Mouse (Mus musculus) midbrain, embryonic 16.5 days (tissue): ENCODE results near the gene Ippk. TPM values are rescaled to one million over a fixed set of nuclear protein-coding genes. Genes with fewer than 3 reads are reported as not detected.
A peak's percentile ranks its signal among the peaks of the same experiment; 100 is the strongest.

Experiments used
- ATAC-seq: fragments of 200-750 bp; cut with Nextera tagmentation; 2 replicates; pipeline ENCODE4 v1.8.0; 2017; ENCODE audit warnings: moderate TSS enrichment
- H3K27ac ChIP-seq: fragments of 300-500 bp; sonication (generic); 2 replicates; pipeline ENCODE4 v1.5.1; 2014; ENCODE audit warnings: mild to moderate bottlenecking, low read length, mixed read lengths
- H3K27me3 ChIP-seq: fragments of 300-500 bp; sonication (generic); 2 replicates; pipeline ENCODE4 v1.6.1; 2014; ENCODE audit warnings: low read depth, low read length, mixed read lengths; ENCODE audit not compliant: control insufficient read depth, insufficient read depth
- H3K36me3 ChIP-seq: fragments of 300-500 bp; sonication (generic); 2 replicates; pipeline ENCODE4 v1.6.1; 2014; ENCODE audit warnings: mild to moderate bottlenecking, low read length, moderate library complexity, mixed read lengths; ENCODE audit not compliant: control insufficient read depth, insufficient read depth
- H3K4me1 ChIP-seq: fragments of 300-500 bp; sonication (generic); 2 replicates; pipeline ENCODE4 v1.6.1; 2014; ENCODE audit warnings: mild to moderate bottlenecking, low read length, mixed read lengths; ENCODE audit not compliant: control insufficient read depth, insufficient read depth
- H3K4me2 ChIP-seq: fragments of 300-500 bp; sonication (generic); 2 replicates; pipeline ENCODE4 v1.6.1; 2014; ENCODE audit warnings: mild to moderate bottlenecking, low read length, mixed read lengths
- H3K4me3 ChIP-seq: fragments of 300-500 bp; sonication (generic); 2 replicates; pipeline ENCODE4 v1.5.1; 2014; ENCODE audit warnings: low read depth, mild to moderate bottlenecking, low read length, moderate library complexity, mixed read lengths
- H3K9ac ChIP-seq: fragments of 300-500 bp; sonication (generic); 2 replicates; pipeline ENCODE4 v1.6.1; 2014; ENCODE audit warnings: low read depth, low read length, mixed read lengths
- H3K9me3 ChIP-seq: fragments of 300-500 bp; sonication (generic); replicated peaks from 2 replicates; pipeline ENCODE4 v1.6.1; 2014; ENCODE audit warnings: mild to moderate bottlenecking, low read length, mixed read lengths; ENCODE audit not compliant: control insufficient read depth, poor library complexity, severe bottlenecking
- WGBS: fragments of 180-500 bp; shearing (Covaris S2); extraction: QIAGEN DNeasy Blood & Tissue Kit; methylation state at CpG from one replicate; pipeline ENCODE4 v1.1.7; 2014; 5-methylcytosine and 5-hydroxymethylcytosine counted together
- polyA plus RNA-seq: library from polyadenylated mRNA; unstranded; fragments of >200 nt; fragmentation: Nextera tagmentation; extraction: Ambion mirVana; gene quantifications from 2 replicates; pipeline ENCODE4 v1.2.1, GENCODE M21; 2015

Ippk gene
- polyA plus RNA-seq, 1 experiment from 2014 or later, result 14.1 TPM

GRCm38 (mm10) chr13:49384751-49385463, 36.1 kb upstream of the Ippk start:
- Histone ChIP-seq H3K4me3 (no peak overlapping the region), H3K4me1 (no peaks in the 10 kb centered on the region), H3K27ac (no peak overlapping the region), H3K4me2 (no peak overlapping the region), H3K36me3 (peaks cover 48% of the 10 kb centered on the region), H3K27me3 (no peaks in the 10 kb centered on the region), H3K9ac (no peak overlapping the region), H3K9me3 (no peaks in the 10 kb centered on the region)
- ATAC-seq, result no peak
- 79% methylated on average over 16 of the region's 16 CpGs for WGBS

DNA sequence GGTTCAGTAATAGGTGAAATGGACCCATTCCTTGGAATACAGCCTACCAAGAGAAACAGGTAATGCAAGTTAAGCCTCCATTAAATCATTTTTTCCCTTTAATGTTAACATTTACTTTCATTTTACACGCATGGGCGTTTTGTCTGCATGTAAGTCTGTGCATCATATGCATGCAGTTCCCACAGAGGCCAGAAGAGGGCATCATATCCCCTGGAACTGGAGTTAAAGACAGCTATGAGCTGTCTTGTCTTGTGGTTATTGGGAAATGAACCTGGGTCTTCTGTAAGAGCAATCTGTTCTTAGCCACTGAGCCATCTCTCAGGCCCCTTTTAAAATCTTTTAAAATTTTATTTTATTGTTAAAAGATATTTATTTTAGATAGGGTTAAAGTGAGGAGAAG, 29.7 kb upstream of the Ippk start:
- no peaks in the 10 kb centered on the region for H3K4me1 ChIP-seq
- no peak overlapping the region for H3K4me2 ChIP-seq
- ATAC-seq, result no peak
- no peak overlapping the region for H3K9ac ChIP-seq
- H3K27me3 ChIP-seq, result no peaks in the 10 kb centered on the region
- WGBS, result 100% methylated on average over 2 of the region's 2 CpGs
- H3K36me3 ChIP-seq, result peaks cover 8% of the 10 kb centered on the region
- no peak overlapping the region for H3K27ac ChIP-seq
- H3K4me3 ChIP-seq, result no peak overlapping the region
- no peaks in the 10 kb centered on the region for H3K9me3 ChIP-seq

GRCm38 (mm10) chr13:49393579-49393978, 27.5 kb upstream of the Ippk start:
- Histone ChIP-seq H3K36me3 (peaks cover 2% of the 10 kb centered on the region; the same call in 1 of the 2 replicates), H3K4me3 (no peak overlapping the region), H3K27me3 (no peaks in the 10 kb centered on the region), H3K9ac (no peak overlapping the region), H3K9me3 (no peaks in the 10 kb centered on the region), H3K4me1 (no peaks in the 10 kb centered on the region), H3K4me2 (no peak overlapping the region), H3K27ac (no peak overlapping the region)
- ATAC-seq, result no peak
- WGBS, result 96% methylated on average over 1 of the region's 1 CpGs

GRCm38 (mm10) chr13:49394886-49395447, 26.1 kb upstream of the Ippk start:
- Histone ChIP-seq H3K36me3 (peaks cover 2% of the 10 kb centered on the region; the same call in 1 of the 2 replicates), H3K9ac (no peak overlapping the region), H3K4me3 (no peak overlapping the region), H3K4me1 (no peaks in the 10 kb centered on the region), H3K9me3 (no peaks in the 10 kb centered on the region), H3K4me2 (no peak overlapping the region), H3K27ac (no peak overlapping the region), H3K27me3 (no peaks in the 10 kb centered on the region)
- ATAC-seq, result no peak
- 93% methylated on average over 3 of the region's 3 CpGs for WGBS

GRCm38 (mm10) chr13:49396798-49397197, 24.3 kb upstream of the Ippk start:
- 0 out of 2 replicates have a peak, but pooled peaks cover 2% of the 10 kb centered on the region for H3K36me3 ChIP-seq
- no peak for ATAC-seq
- no peak overlapping the region for H3K9ac ChIP-seq
- H3K9me3 ChIP-seq, result no peaks in the 10 kb centered on the region
- no peaks in the 10 kb centered on the region for H3K4me1 ChIP-seq
- H3K4me2 ChIP-seq, result no peak overlapping the region
- WGBS, result 76% methylated on average over 1 of the region's 1 CpGs
- H3K27me3 ChIP-seq, result no peaks in the 10 kb centered on the region
- no peak overlapping the region for H3K4me3 ChIP-seq
- H3K27ac ChIP-seq, result no peak overlapping the region

- Histone ChIP-seq H3K4me1 (no peaks in the 10 kb centered on the region), H3K27ac (no peak overlapping the region), H3K9ac (no peak overlapping the region), H3K27me3 (no peaks in the 10 kb centered on the region), H3K4me3 (no peak overlapping the region), H3K9me3 (no peaks in the 10 kb centered on the region), H3K4me2 (no peak overlapping the region), H3K36me3 (0 out of 2 replicates have a peak, but pooled peaks cover 2% of the 10 kb centered on the region)
- 88% methylated on average over 8 of the region's 8 CpGs for WGBS
- ATAC-seq, result no peak
Observed at GRCm38 (mm10) chr13:49398191-49398590, 22.9 kb upstream of the Ippk start.

DNA sequence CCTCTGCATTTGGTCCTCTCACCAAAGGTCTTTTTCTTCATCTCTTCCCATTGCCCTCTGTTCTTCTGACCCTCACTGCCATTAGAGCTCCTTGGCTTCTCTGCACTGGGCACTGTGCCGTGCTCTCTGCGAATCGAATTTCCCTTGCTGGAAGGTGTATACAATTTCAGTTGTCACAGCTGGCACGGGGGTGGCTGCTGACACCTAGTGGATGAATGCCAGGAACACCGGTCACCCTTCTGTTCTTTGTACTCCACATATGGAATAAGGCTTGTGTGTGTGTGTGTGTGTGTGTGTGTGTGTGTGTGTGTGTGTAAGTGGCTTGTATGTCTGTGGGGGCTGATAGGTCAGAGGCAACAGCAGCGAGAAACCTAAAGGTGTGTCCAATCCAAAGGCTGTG, 20.9 kb upstream of the Ippk start:
- ATAC-seq, result peak; percentile 75
- H3K36me3 ChIP-seq, result no peaks in the 10 kb centered on the region
- H3K4me3 ChIP-seq, result no peak overlapping the region
- no peaks in the 10 kb centered on the region for H3K4me1 ChIP-seq
- H3K27ac ChIP-seq, result no peak overlapping the region
- 61% methylated on average over 6 of the region's 6 CpGs for WGBS
- H3K4me2 ChIP-seq, result no peak overlapping the region
- no peaks in the 10 kb centered on the region for H3K9me3 ChIP-seq
- no peaks in the 10 kb centered on the region for H3K27me3 ChIP-seq
- no peak overlapping the region for H3K9ac ChIP-seq

DNA sequence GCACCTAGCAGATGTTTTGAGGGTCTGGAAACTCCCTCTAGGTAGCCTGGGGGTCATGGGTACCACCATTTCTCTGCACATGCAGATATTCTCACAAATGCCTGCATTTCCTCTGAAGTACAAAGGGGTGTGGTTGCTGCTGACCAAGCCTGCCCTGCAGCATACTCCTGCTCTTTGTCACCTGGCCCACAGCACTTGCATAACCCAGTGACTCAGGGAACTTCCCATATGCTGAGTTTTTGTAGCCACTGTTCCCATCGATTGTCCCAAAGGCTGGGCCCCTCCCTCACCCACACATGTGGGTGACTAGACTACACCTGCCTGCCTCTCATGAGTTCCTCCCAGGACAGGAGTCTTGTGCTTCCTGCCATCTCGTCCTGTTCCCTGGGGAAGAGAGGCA, 18.4 kb upstream of the Ippk start:
- Histone ChIP-seq H3K27me3 (no peaks in the 10 kb centered on the region), H3K4me1 (no peaks in the 10 kb centered on the region), H3K4me3 (no peak overlapping the region), H3K27ac (no peak overlapping the region), H3K4me2 (no peak overlapping the region), H3K9ac (no peak overlapping the region), H3K9me3 (no peaks in the 10 kb centered on the region), H3K36me3 (no peaks in the 10 kb centered on the region)
- ATAC-seq, result no peak
- WGBS, result 80% methylated on average over 2 of the region's 2 CpGs

- H3K9ac ChIP-seq, result no peak overlapping the region
- H3K9me3 ChIP-seq, result no peaks in the 10 kb centered on the region
- H3K27me3 ChIP-seq, result no peaks in the 10 kb centered on the region
- H3K4me2 ChIP-seq, result no peak overlapping the region
- H3K27ac ChIP-seq, result no peak overlapping the region
- H3K36me3 ChIP-seq, result no peaks in the 10 kb centered on the region
- no peak for ATAC-seq
- H3K4me1 ChIP-seq, result no peaks in the 10 kb centered on the region
- H3K4me3 ChIP-seq, result no peak overlapping the region
Observed at GRCm38 (mm10) chr13:49407795-49408194, 13.3 kb upstream of the Ippk start.
